Mouse (Mus musculus) bone marrow macrophage, adult 2 months (primary cell): ENCODE data around the gene Suz12.

Experiments used
- CTCF ChIP-seq: IDR thresholded peaks from 2 replicates; pipeline ENCODE4 v1.5.1; 2012; ENCODE audit warnings: low read depth, mild to moderate bottlenecking, low read length, moderate library complexity
- POLR2A ChIP-seq: IDR thresholded peaks from 2 replicates; pipeline ENCODE4 v1.6.1; 2012; ENCODE audit warnings: mild to moderate bottlenecking, low read depth, low read length, borderline replicate concordance

GRCm38 (mm10) chr11:79967752-79968151, 25.2 kb upstream of the Suz12 start:
- no peak for TF ChIP-seq CTCF
- no peak for TF ChIP-seq POLR2A
